Mouse (Mus musculus): ENCODE results near the gene Cdkn2a. TPM values are rescaled to one million over a fixed set of nuclear protein-coding genes. Genes with fewer than 3 reads are reported as not detected.

Cdkn2a gene
- polyA plus RNA-seq, 1 experiment: 0.04 TPM

DNA sequence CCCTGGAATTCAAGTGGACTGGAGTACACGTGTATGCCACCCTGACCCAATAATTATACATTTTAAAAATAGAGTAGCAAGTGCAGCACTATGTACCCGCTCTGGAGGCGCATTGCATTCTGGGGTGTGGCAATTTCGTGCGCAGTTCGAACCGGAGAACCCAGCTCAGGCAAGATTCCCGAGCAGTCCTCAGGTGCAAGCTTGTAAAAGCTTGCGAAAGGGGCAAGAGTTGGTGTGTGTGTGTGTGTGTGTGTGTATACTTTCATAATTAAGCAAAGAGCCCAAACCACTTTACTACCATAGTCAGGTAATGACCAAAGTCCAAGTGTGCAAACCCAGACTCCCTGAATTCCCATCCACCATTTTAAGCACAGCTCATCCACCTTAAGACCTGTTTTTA lies 20.9 kb downstream of the Cdkn2a start:
- no peak overlapping the region for H3K4me3 ChIP-seq (replicated peaks)
- peaks cover 78% of the 10 kb centered on the region for H3K27me3 ChIP-seq (ENCODE audit: control insufficient read depth)
- H3K9me3 ChIP-seq (ENCODE audit: control insufficient read depth, low read length): peaks cover 2% of the 10 kb centered on the region; the same call in 1 of the 2 replicates
- TF ChIP-seq TAL1 (IDR thresholded peaks at IDR 0.05; ENCODE audit: low read length) (no peak), GATA1 (IDR thresholded peaks at IDR 0.05; ENCODE audit: low read length) (no peak)
- H3K36me3 ChIP-seq (ENCODE audit: control insufficient read depth): no peaks in the 10 kb centered on the region
- H3K4me1 ChIP-seq (ENCODE audit: control insufficient read depth): no peaks in the 10 kb centered on the region

DNA sequence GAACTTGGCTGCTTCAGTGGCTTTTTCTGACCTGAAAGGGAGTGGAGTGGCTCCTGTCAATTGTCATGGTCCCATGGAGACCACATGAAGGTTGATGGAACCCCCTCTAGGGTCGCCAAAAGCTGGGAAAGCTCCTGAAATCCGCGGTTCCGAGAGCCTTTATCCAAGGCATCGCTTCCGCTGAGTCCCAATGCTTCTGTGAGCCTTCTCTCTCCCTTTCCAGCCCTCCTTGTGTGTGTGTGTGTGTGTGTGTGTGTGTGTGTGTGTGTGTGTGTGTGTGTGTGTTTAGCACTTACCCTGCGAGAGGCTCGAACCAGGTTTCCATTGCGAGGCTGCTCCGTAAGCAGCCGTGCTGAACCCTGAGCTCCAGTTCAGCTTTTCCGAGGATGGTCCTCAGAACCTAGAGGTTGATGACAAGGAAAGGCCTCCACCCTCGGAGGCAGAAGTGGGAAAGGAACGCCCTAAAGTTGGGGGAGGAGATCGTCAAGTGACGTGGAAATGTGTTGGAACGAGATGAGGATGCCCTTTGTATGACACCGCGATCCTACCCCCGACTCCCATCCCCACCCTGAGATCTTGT lies 21.4 kb downstream of the Cdkn2a start:
- H3K4me3 ChIP-seq (replicated peaks): no peak overlapping the region
- H3K9me3 ChIP-seq (ENCODE audit: control insufficient read depth, low read length): peaks cover 2% of the 10 kb centered on the region; the same call in 1 of the 2 replicates

DNA sequence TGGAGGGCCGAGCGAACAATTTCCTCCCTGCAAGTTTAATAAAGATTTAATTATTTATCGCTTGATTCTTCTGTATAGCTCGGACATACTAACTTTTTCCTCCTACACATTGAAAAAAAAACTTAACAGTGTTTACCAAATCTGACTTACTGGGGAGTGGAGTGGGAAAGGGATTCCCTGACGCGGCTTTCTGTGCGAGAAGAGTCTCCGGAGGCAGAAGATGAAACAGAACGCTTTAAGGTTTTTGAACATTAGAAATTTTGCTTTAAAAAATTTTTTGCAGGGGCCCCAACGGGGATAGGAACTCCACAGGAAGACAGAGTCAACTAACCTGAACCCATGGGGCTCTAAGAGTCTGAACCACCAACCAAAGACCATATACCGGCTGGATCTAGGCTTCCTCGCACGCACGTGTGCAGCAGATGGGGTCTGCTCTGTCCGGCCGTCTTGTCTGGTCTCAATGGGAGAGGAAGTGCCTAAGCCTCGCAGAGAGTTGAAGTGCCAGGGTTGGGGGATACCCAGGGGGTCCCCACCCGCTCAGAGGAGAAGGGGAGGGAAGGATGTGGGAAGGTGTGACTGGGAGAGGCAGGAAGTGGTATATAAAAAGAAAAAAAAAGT lies 22.2 kb downstream of the Cdkn2a start:
- no peak for TF ChIP-seq GATA1 (IDR thresholded peaks at IDR 0.05; ENCODE audit: low read length)
- no peak for TF ChIP-seq TAL1 (IDR thresholded peaks at IDR 0.05; ENCODE audit: low read length)
- peaks cover 2% of the 10 kb centered on the region; the same call in 1 of the 2 replicates for H3K9me3 ChIP-seq (ENCODE audit: control insufficient read depth, low read length)
- no peaks in the 10 kb centered on the region for H3K36me3 ChIP-seq (ENCODE audit: control insufficient read depth)
- H3K4me1 ChIP-seq (ENCODE audit: control insufficient read depth): no peaks in the 10 kb centered on the region
- H3K27me3 ChIP-seq (ENCODE audit: control insufficient read depth): peaks cover 64% of the 10 kb centered on the region
- H3K4me3 ChIP-seq (replicated peaks): no peak overlapping the region

More for the DNA sequence above, 21.4 kb downstream of the Cdkn2a start:
- TF ChIP-seq TAL1 (IDR thresholded peaks at IDR 0.05; ENCODE audit: low read length) (no peak), GATA1 (IDR thresholded peaks at IDR 0.05; ENCODE audit: low read length) (no peak)
- H3K4me1 ChIP-seq (ENCODE audit: control insufficient read depth): no peaks in the 10 kb centered on the region
- H3K27me3 ChIP-seq (ENCODE audit: control insufficient read depth): peaks cover 73% of the 10 kb centered on the region
- H3K36me3 ChIP-seq (ENCODE audit: control insufficient read depth): no peaks in the 10 kb centered on the region

DNA sequence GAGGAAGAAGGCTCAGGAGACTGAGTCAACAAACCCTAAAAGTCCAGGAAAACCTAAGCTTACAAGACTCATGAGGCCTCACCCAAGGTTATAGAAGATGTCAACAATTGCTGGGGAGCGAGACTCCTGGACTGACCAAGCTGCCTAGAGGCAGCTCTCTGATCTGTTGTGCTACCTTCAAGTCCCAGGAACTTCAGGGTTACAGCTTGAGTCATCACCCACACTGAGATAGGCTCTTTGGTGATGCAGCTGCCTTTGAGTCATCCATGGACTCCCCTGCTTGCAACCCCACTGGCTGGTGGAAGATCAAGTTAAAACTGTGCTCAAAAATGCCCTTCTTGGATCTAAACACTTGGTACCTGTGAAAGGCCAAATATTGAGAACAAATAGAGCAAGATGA lies 36.7 kb downstream of the Cdkn2a start:
- TF ChIP-seq GATA1 (IDR thresholded peaks at IDR 0.05; ENCODE audit: low read length): no peak
- no peak for TF ChIP-seq TAL1 (IDR thresholded peaks at IDR 0.05; ENCODE audit: low read length)
- H3K4me3 ChIP-seq (replicated peaks): no peak overlapping the region
- H3K4me1 ChIP-seq (ENCODE audit: control insufficient read depth): no peaks in the 10 kb centered on the region
- no peaks in the 10 kb centered on the region for H3K36me3 ChIP-seq (ENCODE audit: control insufficient read depth)
- H3K27me3 ChIP-seq (ENCODE audit: control insufficient read depth): no peaks in the 10 kb centered on the region; the same call in 1 of the 2 replicates
- H3K9me3 ChIP-seq (ENCODE audit: control insufficient read depth, low read length): 0 out of 2 replicates have a peak, but pooled peaks cover 2% of the 10 kb centered on the region

DNA sequence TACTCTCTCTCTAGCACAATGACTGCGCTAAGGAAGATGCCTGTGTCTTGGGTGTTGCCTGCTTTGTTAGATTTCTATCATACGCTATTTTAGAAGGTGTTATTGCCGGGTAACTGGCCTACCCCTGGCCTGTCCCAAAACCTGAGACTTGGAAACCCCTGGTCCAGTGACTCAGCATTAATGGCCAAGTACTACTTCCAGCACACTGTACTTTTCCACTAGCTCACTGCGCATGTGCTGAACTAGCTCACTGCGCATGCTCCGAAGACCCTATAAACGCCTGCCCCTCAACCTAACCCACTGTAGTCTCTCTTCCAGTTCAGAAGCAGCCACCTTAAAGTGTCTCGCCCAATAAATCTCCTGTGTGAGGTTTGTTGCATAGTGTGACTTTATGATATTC lies 60.0 kb downstream of the Cdkn2a start:
- no peaks in the 10 kb centered on the region for H3K27me3 ChIP-seq (ENCODE audit: control insufficient read depth)
- H3K9me3 ChIP-seq (ENCODE audit: control insufficient read depth, low read length): peaks cover 4% of the 10 kb centered on the region; the same call in 1 of the 2 replicates
- TF ChIP-seq GATA1 (IDR thresholded peaks at IDR 0.05; ENCODE audit: low read length): no peak
- no peak for TF ChIP-seq TAL1 (IDR thresholded peaks at IDR 0.05; ENCODE audit: low read length)
- H3K4me3 ChIP-seq (replicated peaks): no peak overlapping the region
- H3K36me3 ChIP-seq (ENCODE audit: control insufficient read depth): no peaks in the 10 kb centered on the region
- no peaks in the 10 kb centered on the region for H3K4me1 ChIP-seq (ENCODE audit: control insufficient read depth)

Other genes starting within 250 kb of the Cdkn2a start
- gene Mtap, start 157.5 kb downstream of the Cdkn2a start, polyA plus RNA-seq (2012): not detected in 2 replicates
- not detected in 2 replicates for gene Cdkn2b, start 16.4 kb upstream of the Cdkn2a start, polyA plus RNA-seq (2012)